12 mouse cellular contexts compared by ENCODE assay signal in the genomic region with DNA sequence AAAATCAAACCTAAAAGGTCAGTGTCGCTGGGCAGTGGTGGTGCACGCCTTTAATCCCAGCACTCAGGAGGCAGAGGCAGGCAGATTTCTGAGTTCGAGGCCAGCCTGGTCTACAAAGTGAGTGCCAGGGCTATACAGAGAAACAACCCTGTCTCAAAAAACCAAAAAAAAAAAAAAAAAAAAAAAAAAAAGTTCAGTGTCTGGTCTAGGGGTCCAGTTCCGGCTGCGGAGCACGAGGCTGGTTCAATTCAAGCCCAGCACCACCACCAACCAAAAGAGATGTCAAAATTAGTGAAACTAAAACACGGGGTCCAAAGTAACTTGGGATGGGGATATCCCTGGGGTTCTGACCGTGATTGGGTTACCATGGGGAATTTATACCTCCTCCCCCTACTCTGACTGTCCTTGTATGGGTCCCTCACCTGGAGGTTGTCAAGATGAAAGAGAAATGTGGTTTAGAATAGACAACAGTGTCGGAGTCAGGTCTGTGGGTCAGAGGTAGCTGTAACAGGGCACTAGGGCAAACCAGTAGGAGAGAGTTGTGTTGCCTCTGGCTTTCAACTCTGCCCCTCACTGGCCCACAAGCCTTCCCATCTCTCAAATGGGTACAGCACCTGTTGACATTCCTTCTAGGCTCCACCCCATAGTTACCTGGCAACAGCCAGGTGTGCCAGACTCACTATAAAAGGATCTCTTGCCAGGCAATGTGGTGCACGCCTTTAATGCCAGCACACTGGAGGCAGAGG. TPM values are rescaled to one million over a fixed set of nuclear protein-coding genes. Genes with fewer than 3 reads are reported as not detected.
DNase-seq lines count a peak whose midpoint lies in the region; ATAC-seq and TF ChIP-seq lines count a peak whose summit lies in the region.
"Had no signal": no experiment of that assay in that cellular context is flagged by ENCODE, and none has a peak within 500 bp of the region (broad histone marks: within the 10 kb centered on the region; RNA-seq: fewer than 3 reads in every experiment).

No protein-coding gene starts in this region.

- intact Hi-C loops in heart, postnatal 36 days (cut with DNase I): no loop called here

- no peak for TF ChIP-seq POLR2A in bone marrow macrophage, adult 2 months (IDR thresholded peaks at IDR 0.05; ENCODE audit: borderline replicate concordance, low read depth, low read length)

- 91% methylated on average over 10 of the region's 10 CpGs for WGBS in heart, embryonic 16.5 days
- 95% methylated on average over 10 of the region's 10 CpGs for WGBS in limb, embryonic 13.5 days

- no peak for DNase-seq in heart, postnatal 36 days
- DNase-seq in A20 (ENCODE audit: low read depth, low spot score): peak; percentile 8
- no peak for DNase-seq in layer of hippocampus, postnatal 36 days
- no peak for DNase-seq in layer of hippocampus, adult 2 months (ENCODE audit: low spot score in 2 of 2)
- DNase-seq: adrenal gland, postnatal 25 days; gastrocnemius, postnatal 25 days; thymus, postnatal 4 days had no signal

- H3K9ac ChIP-seq in heart, embryonic 16.5 days (ENCODE audit: low read length): peak overlapping the region; percentile 70; the same call in 1 of the 2 replicates
- no peak overlapping the region for H3K9ac ChIP-seq in limb, embryonic 13.5 days

- no peak for TF ChIP-seq CTCF in bone marrow macrophage, adult 2 months (IDR thresholded peaks at IDR 0.05; ENCODE audit: low read depth, low read length)
- no peak for TF ChIP-seq CTCF in layer of hippocampus, adult 2 months (conservative IDR thresholded peaks at IDR 0.05)

- no peaks in the 10 kb centered on the region for H3K27me3 ChIP-seq in heart, embryonic 16.5 days (ENCODE audit: control insufficient read depth, insufficient read depth, low read length)
- H3K27me3 ChIP-seq in limb, embryonic 13.5 days: no peaks in the 10 kb centered on the region

- ATAC-seq in heart, embryonic 16.5 days (replicated peaks; ENCODE audit: extremely low read depth, insufficient read depth, low FRiP score): no peak
- no peak for ATAC-seq in limb, embryonic 13.5 days (ENCODE audit: low FRiP score, low read depth)
- ATAC-seq in erythroid progenitor cell, adult 5-6 weeks (replicated peaks; ENCODE audit: low FRiP score, poor library complexity, severe bottlenecking): no peak

- no peaks in the 10 kb centered on the region for H3K36me3 ChIP-seq in heart, embryonic 16.5 days (ENCODE audit: control insufficient read depth, insufficient read depth)
- peaks cover 8% of the 10 kb centered on the region; the same call in 1 of the 2 replicates for H3K36me3 ChIP-seq in limb, embryonic 13.5 days

- H3K4me1 ChIP-seq in heart, embryonic 16.5 days (ENCODE audit: control insufficient read depth, insufficient read depth, low read length): peaks cover 28% of the 10 kb centered on the region
- peaks cover 20% of the 10 kb centered on the region for H3K4me1 ChIP-seq in bone marrow macrophage, adult 2 months (ENCODE audit: control insufficient read depth, insufficient read depth, low read length)
- peaks cover 41% of the 10 kb centered on the region for H3K4me1 ChIP-seq in limb, embryonic 13.5 days

- H3K4me2 ChIP-seq in heart, embryonic 16.5 days (ENCODE audit: low read depth, low read length): peak overlapping the region; percentile 91
- H3K4me2 ChIP-seq in limb, embryonic 13.5 days (replicated peaks): peak overlapping the region; percentile 93

- H3K27ac ChIP-seq in heart, embryonic 16.5 days (ENCODE audit: low read length): no peak overlapping the region
- no peak overlapping the region for H3K27ac ChIP-seq in bone marrow macrophage, adult 2 months (ENCODE audit: insufficient read depth, low read depth, low read length)
- no peak overlapping the region for H3K27ac ChIP-seq in limb, embryonic 13.5 days
- H3K27ac ChIP-seq in layer of hippocampus, adult 2 months: no peak overlapping the region

- no peak overlapping the region; the same call in 1 of the 2 replicates for H3K4me3 ChIP-seq in heart, embryonic 16.5 days (ENCODE audit: low read length)
- H3K4me3 ChIP-seq in bone marrow macrophage, adult 2 months (ENCODE audit: insufficient read depth, low read length): peak overlapping the region; percentile 73
- H3K4me3 ChIP-seq in limb, embryonic 13.5 days: no peak overlapping the region
- H3K4me3 ChIP-seq in layer of hippocampus, adult 2 months: no peak overlapping the region

- H3K9me3 ChIP-seq in heart, embryonic 16.5 days (replicated peaks; ENCODE audit: control insufficient read depth, low read length): no peaks in the 10 kb centered on the region
- H3K9me3 ChIP-seq in limb, embryonic 13.5 days: no peaks in the 10 kb centered on the region

RNA-seq across cellular contexts. Expression of gene Cdc42ep4, which starts 1.2 kb away (rescaled TPM):
- polyA plus RNA-seq in heart, embryonic 16.5 days (2015; fragmentation: Nextera tagmentation; extraction: Ambion mirVana): 25.1 and 30.2 TPM in 2 replicates
- total RNA-seq in heart, postnatal 36 days (2021): 10 to 100 TPM; 16.5 to 20.5 TPM
- 18.3 and 20.9 TPM in 2 replicates for polyA plus RNA-seq in bone marrow macrophage, adult 2 months (2012; ENCODE audit: insufficient read depth, insufficient read length, missing spikeins)
- polyA plus RNA-seq in limb, embryonic 13.5 days (2015; fragmentation: Nextera tagmentation; extraction: Ambion mirVana): 96.6 and 102 TPM in 2 replicates
- 10 to 100 TPM; 34.5 to 38.0 TPM for total RNA-seq in layer of hippocampus, postnatal 36 days (2021)
- 18.0 and 19.8 TPM in 2 replicates for total RNA-seq in erythroid progenitor cell, adult 5-6 weeks (2015; ENCODE audit: low replicate concordance)
- total RNA-seq in erythroid progenitor cell, adult 5-6 weeks (2017; ENCODE audit: low replicate concordance): 31.3 and 33.8 TPM in 2 replicates
- total RNA-seq in layer of hippocampus, adult 2 months (2021): 10 to 100 TPM; 30.5 to 35.2 TPM

RNA-seq across cellular contexts. Expression of gene Cpsf4l, which starts 43.0 kb away (rescaled TPM):
- polyA plus RNA-seq in heart, embryonic 16.5 days (2015; fragmentation: Nextera tagmentation; extraction: Ambion mirVana): 4.6 and 13.3 TPM in 2 replicates
- total RNA-seq in heart, postnatal 36 days (2021): not detected
- not detected in 2 replicates for polyA plus RNA-seq in bone marrow macrophage, adult 2 months (2012; ENCODE audit: insufficient read depth, insufficient read length, missing spikeins)
- 0.37 and 0.70 TPM in 2 replicates for polyA plus RNA-seq in limb, embryonic 13.5 days (2015; fragmentation: Nextera tagmentation; extraction: Ambion mirVana)
- not detected for total RNA-seq in layer of hippocampus, postnatal 36 days (2021)
- not detected in 2 replicates for total RNA-seq in erythroid progenitor cell, adult 5-6 weeks (2015; ENCODE audit: low replicate concordance)
- total RNA-seq in erythroid progenitor cell, adult 5-6 weeks (2017; ENCODE audit: low replicate concordance): not detected in 2 replicates
- not detected for total RNA-seq in layer of hippocampus, adult 2 months (2021)
- total RNA-seq: gastrocnemius, postnatal 25 days; megakaryocyte-erythroid progenitor cell, adult 5-6 weeks had no signal
